Mouse (Mus musculus) B cell, adult 62 days (primary cell): ENCODE measurements around the gene Btg1. TPM values are rescaled to one million over a fixed set of nuclear protein-coding genes. Genes with fewer than 3 reads are reported as not detected.

Experiments
- total RNA-seq: library from RNA; stranded (reverse); gene quantifications from 4 replicates; pipeline ENCODE4 v1.2.4, GENCODE M21; 2023

Btg1 gene
- 1,499 to 1,558 TPM (median 1,543 TPM) in 4 replicates for total RNA-seq

GRCm38 (mm10) chr10:96616709-96617116 lies at the start of gene Btg1:
Gene Btg1, plus strand, starts transcription at chr10:96617006.

